Mouse (Mus musculus): ENCODE measurements around the gene Gpr137b. TPM values are rescaled to one million over a fixed set of nuclear protein-coding genes. Genes with fewer than 3 reads are reported as not detected.
"Not testable (repeated sequence)": the region's sequence is repeated elsewhere in the genome, so short reads cannot be mapped to it uniquely, and the experiment has no call there.

Gpr137b gene
- polyA plus RNA-seq, 1 experiment from 2014 or later, result 3.6 TPM

DNA sequence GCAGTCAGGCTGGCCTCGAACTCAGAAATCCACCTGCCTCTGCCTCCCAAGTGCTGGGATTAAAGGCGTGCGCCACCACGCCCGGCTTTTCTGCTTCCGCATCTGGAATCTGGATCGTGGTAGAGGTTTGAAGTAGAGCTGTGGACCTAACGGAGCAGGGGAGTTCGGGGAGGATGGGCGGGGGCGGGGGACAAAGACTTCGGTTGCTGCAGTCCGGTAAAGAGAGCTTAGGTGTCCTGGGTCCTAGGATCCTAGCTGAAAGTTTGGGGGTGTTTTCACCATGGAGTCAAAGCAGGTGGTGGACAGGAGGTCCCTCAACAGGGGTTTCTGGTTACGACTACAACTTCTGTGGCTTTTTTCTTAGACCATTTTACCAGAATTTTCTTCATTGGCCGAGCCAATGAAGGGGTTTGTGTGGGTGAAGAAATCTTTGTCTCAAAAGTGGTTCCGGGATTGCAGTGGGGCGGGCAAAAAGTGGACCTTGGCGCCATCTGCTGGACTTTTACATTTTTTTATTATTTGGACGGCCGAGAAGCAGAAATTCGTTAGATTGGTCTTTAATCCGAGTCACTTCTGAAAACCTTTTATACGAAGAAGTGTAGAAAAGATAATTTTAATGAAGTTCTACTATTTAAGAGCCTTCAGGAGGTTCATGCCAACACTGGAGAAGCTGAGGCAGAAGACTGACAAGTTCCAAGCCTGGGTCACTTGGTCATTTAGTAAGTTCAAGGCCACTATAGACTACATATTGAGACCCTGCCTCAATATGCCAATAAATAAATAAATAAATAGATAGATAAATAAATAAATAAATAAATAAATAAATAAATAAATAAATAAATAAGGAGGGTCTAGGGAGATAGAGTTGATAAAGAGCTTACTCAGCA is 21.5 kb upstream of the Gpr137b start:
- H3K27me3 ChIP-seq (replicated peaks; ENCODE audit: control insufficient read depth, insufficient read depth, low read length); H3K4me3 ChIP-seq (ENCODE audit: low read depth, low read length); H3K9ac ChIP-seq (ENCODE audit: low read depth, low read length); H3K27ac ChIP-seq (ENCODE audit: low read depth, low read length); H3K36me3 ChIP-seq (ENCODE audit: control insufficient read depth, insufficient read depth); H3K4me1 ChIP-seq (replicated peaks; ENCODE audit: control insufficient read depth, insufficient read depth, low read length); H3K9me3 ChIP-seq (ENCODE audit: control insufficient read depth): not testable (repeated sequence)
- WGBS, result 38% methylated on average over 22 of the region's 23 CpGs
- peak; percentile 65 for TF ChIP-seq CTCF (IDR thresholded peaks at IDR 0.05; ENCODE audit: low read depth)
- ATAC-seq, result peak; percentile 49; the same call in 1 of the 2 replicates
- 0 out of 2 replicates have a peak overlapping the region, but pooled peaks have one; percentile 3 for H3K4me2 ChIP-seq (replicated peaks; ENCODE audit: low read depth)

DNA sequence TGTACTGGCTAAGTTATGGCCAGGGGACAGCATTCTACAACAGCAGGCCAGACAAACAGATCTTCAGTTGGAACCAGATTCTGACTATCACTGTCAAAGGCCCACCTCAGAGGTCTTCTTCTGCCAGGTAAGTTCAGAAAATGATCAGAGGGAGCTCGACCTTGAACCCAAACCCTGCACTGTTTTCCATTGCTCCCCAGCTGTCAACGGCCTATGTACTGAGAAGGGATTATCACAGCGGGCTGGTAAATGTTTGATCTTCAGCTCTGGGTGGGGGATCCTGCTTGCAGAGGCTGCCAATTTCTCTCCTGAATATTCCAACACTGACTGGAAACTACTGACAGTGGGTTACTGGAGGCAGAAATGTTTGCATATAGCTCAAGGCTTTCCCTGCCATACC is 20.4 kb upstream of the Gpr137b start:
- Histone ChIP-seq H3K27me3 (replicated peaks; ENCODE audit: control insufficient read depth, insufficient read depth, low read length) (no peaks in the 10 kb centered on the region), H3K4me2 (replicated peaks; ENCODE audit: low read depth) (no peak overlapping the region), H3K9me3 (ENCODE audit: control insufficient read depth) (no peaks in the 10 kb centered on the region), H3K4me1 (replicated peaks; ENCODE audit: control insufficient read depth, insufficient read depth, low read length) (no peaks in the 10 kb centered on the region), H3K27ac (ENCODE audit: low read depth, low read length) (no peak overlapping the region), H3K9ac (ENCODE audit: low read depth, low read length) (no peak overlapping the region), H3K4me3 (ENCODE audit: low read depth, low read length) (no peak overlapping the region), H3K36me3 (ENCODE audit: control insufficient read depth, insufficient read depth) (no peaks in the 10 kb centered on the region)
- no peak for ATAC-seq
- 48% methylated on average over 3 of the region's 3 CpGs for WGBS
- no peak for TF ChIP-seq CTCF (IDR thresholded peaks at IDR 0.05; ENCODE audit: low read depth)

DNA sequence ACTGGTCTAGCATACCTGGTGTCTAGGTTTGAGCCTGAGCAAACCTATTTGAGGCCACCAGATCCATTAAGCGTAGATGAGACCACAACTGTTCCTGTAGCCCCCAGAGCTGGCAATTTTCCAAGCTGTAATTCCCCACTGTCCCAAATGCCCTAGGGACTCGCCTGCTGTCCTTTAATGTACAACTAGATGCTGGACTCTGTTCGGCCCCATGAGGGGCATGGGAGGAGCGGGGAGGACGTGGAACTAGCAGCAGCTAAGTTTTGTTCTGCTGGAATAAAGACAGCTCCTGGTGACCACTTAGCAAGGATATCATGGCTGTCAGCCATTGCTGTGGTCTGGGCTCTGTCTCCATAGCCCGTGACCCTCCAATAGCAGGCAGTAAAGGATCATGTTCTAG is 11.7 kb upstream of the Gpr137b start:
- WGBS, result no CpG with 5 or more reads among the region's 6 CpGs
- H3K27me3 ChIP-seq (replicated peaks; ENCODE audit: control insufficient read depth, insufficient read depth, low read length); ATAC-seq; H3K4me2 ChIP-seq (replicated peaks; ENCODE audit: low read depth); H3K9ac ChIP-seq (ENCODE audit: low read depth, low read length); H3K9me3 ChIP-seq (ENCODE audit: control insufficient read depth); H3K27ac ChIP-seq (ENCODE audit: low read depth, low read length); H3K4me1 ChIP-seq (replicated peaks; ENCODE audit: control insufficient read depth, insufficient read depth, low read length); H3K4me3 ChIP-seq (ENCODE audit: low read depth, low read length); H3K36me3 ChIP-seq (ENCODE audit: control insufficient read depth, insufficient read depth): not testable (repeated sequence)

DNA sequence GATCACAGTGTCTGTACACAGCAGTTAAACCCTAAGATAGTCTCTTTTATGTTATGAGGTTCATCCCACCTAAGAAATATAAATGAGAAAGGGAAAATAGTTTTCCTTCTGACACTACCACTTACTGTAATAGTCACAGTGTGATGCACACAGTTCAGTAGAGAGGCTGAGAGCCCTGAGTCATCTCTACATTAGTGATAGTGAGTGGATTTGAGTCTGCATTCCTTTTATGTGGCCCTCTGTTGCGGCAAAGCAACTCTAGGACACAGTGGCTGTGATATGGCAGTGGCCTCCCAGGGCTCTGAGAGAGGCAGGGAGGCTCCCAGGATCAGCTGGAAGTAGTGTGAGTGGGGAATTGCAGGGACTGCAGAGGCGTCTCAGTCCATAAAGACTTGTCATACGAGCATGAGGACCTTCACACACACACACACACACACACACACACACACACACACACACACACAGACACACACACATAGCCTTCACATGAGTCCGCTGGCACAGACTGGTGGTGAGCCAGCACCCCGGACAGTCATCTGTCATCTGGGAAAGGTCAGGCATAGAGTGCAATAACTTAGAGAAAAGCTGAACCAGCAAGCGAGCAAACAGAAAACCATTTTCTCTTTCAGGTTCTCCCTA is 10.8 kb upstream of the Gpr137b start:
- H3K27ac ChIP-seq (ENCODE audit: low read depth, low read length); H3K4me1 ChIP-seq (replicated peaks; ENCODE audit: control insufficient read depth, insufficient read depth, low read length); ATAC-seq; H3K9ac ChIP-seq (ENCODE audit: low read depth, low read length); H3K27me3 ChIP-seq (replicated peaks; ENCODE audit: control insufficient read depth, insufficient read depth, low read length); H3K4me2 ChIP-seq (replicated peaks; ENCODE audit: low read depth); H3K9me3 ChIP-seq (ENCODE audit: control insufficient read depth); H3K36me3 ChIP-seq (ENCODE audit: control insufficient read depth, insufficient read depth); H3K4me3 ChIP-seq (ENCODE audit: low read depth, low read length): not testable (repeated sequence)
- WGBS, result 74% methylated on average over 6 of the region's 6 CpGs

DNA sequence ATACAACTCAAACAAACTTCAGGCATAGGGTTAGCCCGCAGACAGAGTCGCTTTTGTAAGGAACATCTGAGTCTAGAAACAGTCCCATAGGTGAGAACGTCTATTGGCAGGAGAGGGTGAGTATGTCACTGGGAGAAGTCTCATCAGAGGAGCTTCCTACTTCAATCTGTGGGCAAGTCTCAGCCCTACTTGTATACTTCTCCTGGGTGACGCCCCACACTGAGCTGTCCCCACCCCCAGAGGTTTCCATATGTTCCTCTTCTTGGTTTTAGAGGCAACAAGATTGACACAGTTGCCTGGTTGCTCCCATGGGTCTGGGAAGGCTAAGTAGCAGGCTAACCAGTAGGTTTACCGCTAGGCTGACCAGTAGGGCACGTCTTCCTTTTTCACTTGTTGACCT is 10.0 kb upstream of the Gpr137b start:
- not testable (repeated sequence) for ATAC-seq; H3K27me3 ChIP-seq (replicated peaks; ENCODE audit: control insufficient read depth, insufficient read depth, low read length); H3K4me1 ChIP-seq (replicated peaks; ENCODE audit: control insufficient read depth, insufficient read depth, low read length); H3K36me3 ChIP-seq (ENCODE audit: control insufficient read depth, insufficient read depth); H3K9me3 ChIP-seq (ENCODE audit: control insufficient read depth); H3K4me3 ChIP-seq (ENCODE audit: low read depth, low read length); H3K9ac ChIP-seq (ENCODE audit: low read depth, low read length); H3K27ac ChIP-seq (ENCODE audit: low read depth, low read length); H3K4me2 ChIP-seq (replicated peaks; ENCODE audit: low read depth)
- whole genome bisulfite sequencing, result 66% methylated on average over 4 of the region's 6 CpGs

DNA sequence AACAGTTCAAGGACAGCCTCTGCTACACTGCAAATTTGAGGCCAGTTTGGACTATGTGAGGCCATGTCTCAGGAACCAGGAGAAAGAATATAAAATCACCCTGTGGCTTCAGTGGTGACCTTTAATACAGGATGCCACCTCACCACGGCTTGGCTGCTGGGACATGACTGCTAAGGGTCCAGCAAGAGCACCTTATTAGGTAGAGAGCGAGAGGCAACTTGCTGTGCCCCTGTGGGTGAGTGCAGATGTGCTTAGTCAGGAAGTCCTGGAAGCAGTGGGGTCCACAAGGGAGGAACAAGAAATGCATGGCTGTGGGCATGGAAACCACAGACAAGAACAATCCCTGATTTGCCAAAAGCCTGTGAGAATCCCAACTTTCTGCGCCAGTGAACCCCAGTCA is 9.6 kb upstream of the Gpr137b start:
- not testable (repeated sequence) for H3K27me3 ChIP-seq (replicated peaks; ENCODE audit: control insufficient read depth, insufficient read depth, low read length); ATAC-seq; H3K27ac ChIP-seq (ENCODE audit: low read depth, low read length); H3K36me3 ChIP-seq (ENCODE audit: control insufficient read depth, insufficient read depth); H3K4me3 ChIP-seq (ENCODE audit: low read depth, low read length); H3K4me1 ChIP-seq (replicated peaks; ENCODE audit: control insufficient read depth, insufficient read depth, low read length); H3K9me3 ChIP-seq (ENCODE audit: control insufficient read depth); H3K9ac ChIP-seq (ENCODE audit: low read depth, low read length); H3K4me2 ChIP-seq (replicated peaks; ENCODE audit: low read depth)
- WGBS, result 71% methylated on average over 2 of the region's 3 CpGs

DNA sequence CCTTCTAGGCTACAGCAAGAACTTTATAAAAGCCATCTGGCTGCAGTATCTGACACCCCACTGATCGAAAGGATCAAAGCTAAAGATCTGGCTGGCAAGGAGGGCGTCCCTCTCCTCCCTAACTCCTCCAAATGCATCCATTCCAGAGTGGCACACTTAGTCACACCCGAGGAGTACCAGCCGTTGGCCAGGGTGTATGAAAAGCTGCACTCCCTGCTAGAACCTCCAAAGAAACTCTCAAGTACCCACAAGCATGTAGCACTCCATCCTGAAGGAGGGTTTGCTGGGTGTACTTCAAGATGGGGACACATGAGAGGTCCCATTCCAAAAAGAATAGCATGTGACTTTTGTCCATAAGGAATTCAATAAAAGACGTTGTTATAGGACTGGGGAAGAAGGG is 9.0 kb upstream of the Gpr137b start:
- 61% methylated on average over 5 of the region's 5 CpGs for WGBS
- not testable (repeated sequence) for ATAC-seq; H3K36me3 ChIP-seq (ENCODE audit: control insufficient read depth, insufficient read depth); H3K27ac ChIP-seq (ENCODE audit: low read depth, low read length); H3K9me3 ChIP-seq (ENCODE audit: control insufficient read depth); H3K4me1 ChIP-seq (replicated peaks; ENCODE audit: control insufficient read depth, insufficient read depth, low read length); H3K4me3 ChIP-seq (ENCODE audit: low read depth, low read length); H3K27me3 ChIP-seq (replicated peaks; ENCODE audit: control insufficient read depth, insufficient read depth, low read length); H3K4me2 ChIP-seq (replicated peaks; ENCODE audit: low read depth); H3K9ac ChIP-seq (ENCODE audit: low read depth, low read length)

DNA sequence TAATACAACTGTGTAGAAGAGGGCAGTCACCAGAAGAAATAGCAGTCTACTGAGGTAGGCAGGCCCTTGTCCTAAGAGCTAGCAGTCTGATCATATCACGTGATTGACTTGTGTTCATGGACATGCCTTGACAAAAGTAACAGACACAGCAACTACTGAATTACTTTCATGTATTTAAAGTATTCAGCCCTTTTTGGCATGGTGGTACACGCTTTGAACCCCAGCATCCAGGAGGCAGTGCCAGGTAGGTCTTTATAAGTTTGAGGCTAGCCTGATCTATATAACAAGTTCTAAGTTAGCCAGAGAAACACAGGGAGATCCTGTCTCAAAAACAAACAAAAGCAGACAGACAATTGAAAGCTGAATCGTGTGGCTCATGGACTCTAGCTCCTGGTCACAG is 7.0 kb upstream of the Gpr137b start:
- ATAC-seq, result not testable (repeated sequence)

DNA sequence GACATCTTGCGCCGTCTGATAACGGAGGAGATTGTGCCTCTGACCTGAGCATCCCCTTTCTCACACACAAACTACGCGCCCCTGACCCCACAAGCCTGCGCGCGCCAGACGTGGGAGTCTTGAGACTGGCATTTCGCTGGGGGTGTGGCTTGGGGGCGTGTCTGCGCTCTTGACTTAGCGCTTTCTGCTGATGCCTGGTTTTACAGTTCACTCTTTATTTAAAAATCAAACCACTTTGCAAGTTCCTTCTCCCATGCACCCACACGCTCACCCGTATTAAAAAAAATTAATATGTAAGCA is 232 bp upstream of the Gpr137b start:
- not testable (repeated sequence) for H3K4me1 ChIP-seq (replicated peaks; ENCODE audit: control insufficient read depth, insufficient read depth, low read length); H3K9ac ChIP-seq (ENCODE audit: low read depth, low read length); H3K27ac ChIP-seq (ENCODE audit: low read depth, low read length); H3K27me3 ChIP-seq (replicated peaks; ENCODE audit: control insufficient read depth, insufficient read depth, low read length); H3K36me3 ChIP-seq (ENCODE audit: control insufficient read depth, insufficient read depth); H3K9me3 ChIP-seq (ENCODE audit: control insufficient read depth)
- Histone ChIP-seq H3K4me3 (ENCODE audit: low read depth, low read length) (peak overlapping the region; percentile 33), H3K4me2 (replicated peaks; ENCODE audit: low read depth) (peak overlapping the region; percentile 63)
- ATAC-seq, result peak; percentile 32
- 0% methylated on average over 12 of the region's 15 CpGs for WGBS

More for the DNA sequence above, 7.0 kb upstream of the Gpr137b start:
- not testable (repeated sequence) for H3K4me3 ChIP-seq (ENCODE audit: low read depth, low read length); H3K4me1 ChIP-seq (replicated peaks; ENCODE audit: control insufficient read depth, insufficient read depth, low read length); H3K36me3 ChIP-seq (ENCODE audit: control insufficient read depth, insufficient read depth); H3K27me3 ChIP-seq (replicated peaks; ENCODE audit: control insufficient read depth, insufficient read depth, low read length); H3K9me3 ChIP-seq (ENCODE audit: control insufficient read depth); H3K27ac ChIP-seq (ENCODE audit: low read depth, low read length); H3K4me2 ChIP-seq (replicated peaks; ENCODE audit: low read depth); H3K9ac ChIP-seq (ENCODE audit: low read depth, low read length)
- WGBS, result 69% methylated on average over 3 of the region's 3 CpGs
